Mouse (Mus musculus) frontal cortex, postnatal 10 days (tissue): ENCODE measurements around the gene Pdik1l.
"Not testable (repeated sequence)": the region's sequence is repeated elsewhere in the genome, so short reads cannot be mapped to it uniquely, and the experiment has no call there.

Experiments used
- DNase-seq, 2 experiments: peaks; one replicate each; pipeline ENCODE4 v3.0.0; 2022; ENCODE audit warnings: low spot score in 2 of 2, mixed read lengths in 1 of 2

The Pdik1l gene

GRCm38 (mm10) chr4:134298626-134299497 lies 11.2 kb upstream of the Pdik1l start:
- DNase-seq: no peak

GRCm38 (mm10) chr4:134297369-134297768 lies 9.7 kb upstream of the Pdik1l start:
- no peak for DNase-seq

GRCm38 (mm10) chr4:134296523-134296922 lies 8.8 kb upstream of the Pdik1l start:
- no peak for DNase-seq

GRCm38 (mm10) chr4:134296096-134296495 lies 8.4 kb upstream of the Pdik1l start:
- DNase-seq: not testable (repeated sequence)

- no peak for DNase-seq
These were observed 6.0 kb upstream of the Pdik1l start for GRCm38 (mm10) chr4:134293692-134294163.

GRCm38 (mm10) chr4:134293061-134293691 lies 5.5 kb upstream of the Pdik1l start:
- DNase-seq: no peak

GRCm38 (mm10) chr4:134292067-134292466 lies 4.4 kb upstream of the Pdik1l start:
- peak in 1 of 2 experiments; percentile 57 for DNase-seq

- DNase-seq: no peak
These were observed 932 bp upstream of the Pdik1l start for GRCm38 (mm10) chr4:134288397-134289256.

GRCm38 (mm10) chr4:134287168-134287564 lies 529 bp downstream of the Pdik1l start:
- peak; percentile 89 to 96 for DNase-seq

GRCm38 (mm10) chr4:134286226-134287167 lies 1.2 kb downstream of the Pdik1l start:
- DNase-seq: no peak

- no peak for DNase-seq
These were observed 2.8 kb downstream of the Pdik1l start for GRCm38 (mm10) chr4:134284942-134285341.

- DNase-seq: no peak
These were observed 14.0 kb downstream of the Pdik1l start for GRCm38 (mm10) chr4:134273417-134274345.

GRCm38 (mm10) chr4:134272731-134273416 lies 14.8 kb downstream of the Pdik1l start:
- no peak for DNase-seq

GRCm38 (mm10) chr4:134271979-134272378 lies 15.7 kb downstream of the Pdik1l start:
- no peak for DNase-seq

GRCm38 (mm10) chr4:134269622-134270021 lies 18.1 kb downstream of the Pdik1l start:
- DNase-seq: not testable (repeated sequence)

- no peak for DNase-seq
These were observed 19.5 kb downstream of the Pdik1l start for GRCm38 (mm10) chr4:134268102-134268655.

- no peak for DNase-seq
These were observed 21.7 kb downstream of the Pdik1l start for GRCm38 (mm10) chr4:134265860-134266585.

- no peak for DNase-seq
These were observed 24.5 kb downstream of the Pdik1l start for GRCm38 (mm10) chr4:134263191-134263590.
